Mouse (Mus musculus): ENCODE measurements around the gene Vmn1r235. TPM values are rescaled to one million over a fixed set of nuclear protein-coding genes. Genes with fewer than 3 reads are reported as not detected.

Vmn1r235 gene
- polyA plus RNA-seq, 1 experiment from 2014 or later: not detected

Small RNAs within 50 kb of the gene (microRNA-seq; reads per million reads assigned to microRNA genes)
- not detected for gene Gm26384

Other genes with a start within 250 kb of the Vmn1r235 start
- 20.2 and 22.4 TPM in 2 replicates for gene Zfp160, start 247.5 kb upstream of the Vmn1r235 start, polyA plus RNA-seq (2014; fragmentation: Nextera tagmentation; extraction: Ambion mirVana)
- gene Vmn1r234, start 30.3 kb upstream of the Vmn1r235 start, polyA plus RNA-seq (2014; fragmentation: Nextera tagmentation; extraction: Ambion mirVana): not detected in 2 replicates
- gene Vmn1r236, start 26.5 kb downstream of the Vmn1r235 start, polyA plus RNA-seq (2014; fragmentation: Nextera tagmentation; extraction: Ambion mirVana): not detected in 2 replicates
- gene Vmn1r237, start 55.5 kb downstream of the Vmn1r235 start, polyA plus RNA-seq (2014; fragmentation: Nextera tagmentation; extraction: Ambion mirVana): not detected in 2 replicates
- 1.9 and 2.7 TPM in 2 replicates for gene Zfp677, start 127.3 kb downstream of the Vmn1r235 start, polyA plus RNA-seq (2014; fragmentation: Nextera tagmentation; extraction: Ambion mirVana)
- 2.7 and 4.5 TPM in 2 replicates for gene Zfp54, start 166.8 kb downstream of the Vmn1r235 start, polyA plus RNA-seq (2014; fragmentation: Nextera tagmentation; extraction: Ambion mirVana)
- gene Zfp51, start 194.0 kb downstream of the Vmn1r235 start, polyA plus RNA-seq (2014; fragmentation: Nextera tagmentation; extraction: Ambion mirVana): 16.6 and 17.2 TPM in 2 replicates
- gene Zfp53, start 232.6 kb downstream of the Vmn1r235 start, polyA plus RNA-seq (2014; fragmentation: Nextera tagmentation; extraction: Ambion mirVana): 9.9 and 10.7 TPM in 2 replicates